Mouse (Mus musculus) forelimb bud, embryonic 11.5 days (tissue): ENCODE measurements at regions not wholly inside any gene's neighbourhood (a gene's known extent, or its start where the extent isn't known, plus 50 kb on each side); places are given as distances from the start of the nearest gene placed in this dataset.
A peak's percentile ranks its signal among the peaks of the same experiment; 100 is the strongest.
"Not testable (repeated sequence)": the region's sequence is repeated elsewhere in the genome, so short reads cannot be mapped to it uniquely, and the experiment has no call there.

Experiments used
- DNase-seq: peaks from one replicate; pipeline ENCODE4 v3.0.0-alpha.2; 2012; ENCODE audit warnings: low read depth, low spot score

- no peak for DNase-seq
Measured at GRCm38 (mm10) chr1:154016516-154016915, 116.5 kb upstream of the Teddm2 start.

DNA sequence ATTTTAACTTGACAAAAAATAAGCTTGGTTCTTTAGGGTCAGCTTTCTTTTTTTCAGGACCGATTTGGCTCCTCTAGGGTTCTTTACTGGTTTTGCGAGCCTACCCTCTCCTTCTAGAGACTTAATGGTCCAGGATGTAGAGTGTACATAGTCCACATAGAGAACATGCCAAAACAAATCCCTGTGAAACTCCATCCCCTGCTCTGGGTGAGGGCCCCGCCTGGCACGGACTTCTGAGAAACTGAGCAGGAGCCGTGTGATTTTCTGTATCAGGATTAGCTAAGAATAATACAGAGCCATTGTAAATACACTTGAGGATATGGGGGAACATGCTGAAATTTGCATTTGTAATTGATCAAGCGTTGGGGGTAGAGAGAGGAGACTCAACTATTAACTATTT lies 118.2 kb upstream of the Teddm2 start:
- no peak for DNase-seq

DNA sequence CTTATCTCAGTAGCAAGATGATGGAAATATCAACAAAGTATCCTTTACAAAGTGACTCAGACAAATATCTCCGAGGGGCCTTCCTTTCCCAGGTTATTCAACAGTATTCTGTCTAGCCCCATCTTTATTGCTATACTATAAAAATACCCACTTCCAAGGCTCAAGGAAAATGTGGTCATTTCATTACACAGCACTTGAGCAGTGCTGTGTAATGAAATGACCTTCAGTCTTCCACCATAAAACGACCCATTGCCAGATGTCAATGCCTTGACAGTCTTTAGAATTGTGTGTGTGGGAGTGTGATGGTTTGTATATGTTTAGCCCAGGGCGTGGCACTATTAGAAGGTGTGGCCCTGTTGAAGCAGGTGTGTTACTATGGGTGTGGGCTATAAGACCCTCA lies 124.3 kb upstream of the Teddm2 start:
- no peak for DNase-seq

DNA sequence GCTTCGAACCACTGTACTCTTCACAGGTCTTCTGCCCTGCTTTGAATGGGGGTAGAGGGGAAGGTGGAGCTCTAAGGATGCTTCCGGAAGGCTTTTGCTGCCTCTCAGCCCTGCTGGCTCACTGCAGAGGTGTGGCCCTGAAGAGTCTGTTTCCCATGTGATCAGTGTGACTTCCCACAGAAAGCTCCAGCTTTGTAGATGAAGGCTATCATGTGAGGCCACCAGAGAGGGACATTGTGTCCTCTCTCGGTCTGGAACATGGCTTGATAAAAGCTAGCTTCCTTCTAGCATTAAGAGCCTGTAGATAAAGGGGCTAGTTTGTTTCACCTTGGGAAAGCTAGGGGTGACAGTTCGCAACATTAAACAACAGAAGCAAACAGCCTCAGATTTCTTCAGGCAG lies 127.3 kb upstream of the Teddm2 start:
- DNase-seq = no peak

DNA sequence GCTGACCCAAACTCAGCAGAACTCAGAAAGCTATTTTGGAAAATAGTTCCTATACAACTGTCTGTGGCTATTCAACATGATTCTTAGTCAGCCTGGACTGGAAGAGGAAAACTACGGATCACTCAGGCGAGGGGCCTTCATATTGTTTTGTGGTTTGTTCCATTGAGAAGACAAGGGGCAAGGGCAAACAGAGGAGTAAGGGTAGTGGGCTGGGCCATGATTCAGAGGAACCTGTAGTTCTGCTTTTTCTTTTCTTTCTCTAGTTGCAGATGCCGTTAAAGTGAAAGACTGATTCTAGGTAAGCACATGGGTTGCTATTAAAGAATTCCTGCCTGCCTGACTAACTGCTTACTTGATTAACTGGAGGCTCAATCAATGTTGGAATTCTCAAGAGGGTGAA lies 129.8 kb upstream of the Teddm2 start:
- no peak for DNase-seq

- DNase-seq = peak; percentile 46
Measured at GRCm38 (mm10) chr1:154032669-154033099, 132.7 kb upstream of the Teddm2 start.

GRCm38 (mm10) chr1:154033958-154034606 lies 134.1 kb upstream of the Teddm2 start:
- DNase-seq = no peak

- no peak for DNase-seq
Measured at GRCm38 (mm10) chr1:154036729-154037270, 136.8 kb upstream of the Teddm2 start.

DNA sequence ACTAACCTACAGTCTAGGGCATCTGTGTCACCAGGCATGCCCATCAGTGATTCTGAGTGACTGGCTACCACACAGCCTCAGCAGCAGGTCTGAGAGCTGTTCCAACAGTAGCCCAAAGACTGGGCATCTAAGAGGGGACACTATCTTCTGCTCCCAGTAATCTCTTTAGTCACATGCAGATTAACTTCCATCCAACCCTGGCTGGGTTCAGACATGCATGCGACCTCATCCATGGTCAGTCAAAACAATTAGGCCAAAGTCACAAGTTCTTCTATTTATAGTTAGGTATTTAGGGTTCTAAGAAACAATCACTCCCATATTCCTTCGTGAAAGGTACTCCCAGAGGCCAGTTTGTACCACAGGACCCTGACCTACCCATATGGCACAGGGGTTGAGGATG lies 138.2 kb upstream of the Teddm2 start:
- no peak for DNase-seq

DNA sequence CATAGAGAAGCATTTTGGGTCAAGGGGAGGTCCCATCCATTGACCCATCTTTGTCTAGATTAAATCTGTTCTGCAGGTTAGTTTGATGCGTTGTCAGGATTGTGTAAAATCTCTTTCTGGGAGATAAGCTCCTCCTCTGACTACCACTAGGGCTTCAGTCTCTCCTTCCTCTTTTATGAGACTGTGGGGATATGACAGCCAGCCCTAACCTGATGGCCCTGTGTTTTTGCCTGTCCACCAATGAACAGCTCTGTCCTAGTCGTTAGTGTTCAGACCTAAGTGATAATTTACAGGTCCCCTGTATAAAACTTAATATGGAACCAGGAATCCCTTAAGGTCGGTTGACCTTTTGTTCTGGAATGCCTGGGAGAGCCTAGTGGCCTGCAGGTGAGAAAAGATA lies 140.9 kb upstream of the Teddm2 start:
- DNase-seq = no peak

DNA sequence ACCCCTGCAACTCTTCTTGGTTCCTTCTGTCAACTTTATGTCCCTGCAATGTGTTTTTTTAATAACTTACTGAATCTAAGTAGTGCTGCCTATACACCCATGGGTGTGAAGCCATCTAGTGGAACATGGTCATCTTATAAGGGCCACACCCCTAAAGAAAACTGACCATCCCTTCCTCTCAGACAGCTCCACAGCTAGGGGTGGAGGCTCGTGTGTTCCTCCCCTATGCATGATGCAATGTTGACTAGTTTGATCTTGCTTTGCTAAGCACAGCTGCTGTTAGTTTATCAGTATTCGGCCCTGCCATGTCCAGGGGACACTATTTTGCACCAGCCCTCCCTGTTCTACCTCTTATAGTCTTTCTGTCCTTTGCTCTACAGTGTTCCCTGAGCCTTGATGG lies 142.9 kb upstream of the Teddm2 start:
- DNase-seq = no peak

- no peak for DNase-seq
Measured at GRCm38 (mm10) chr1:154044712-154045111, 144.7 kb upstream of the Teddm2 start.

- DNase-seq = no peak
Measured at GRCm38 (mm10) chr1:154045951-154046350, 145.9 kb upstream of the Teddm2 start.

DNA sequence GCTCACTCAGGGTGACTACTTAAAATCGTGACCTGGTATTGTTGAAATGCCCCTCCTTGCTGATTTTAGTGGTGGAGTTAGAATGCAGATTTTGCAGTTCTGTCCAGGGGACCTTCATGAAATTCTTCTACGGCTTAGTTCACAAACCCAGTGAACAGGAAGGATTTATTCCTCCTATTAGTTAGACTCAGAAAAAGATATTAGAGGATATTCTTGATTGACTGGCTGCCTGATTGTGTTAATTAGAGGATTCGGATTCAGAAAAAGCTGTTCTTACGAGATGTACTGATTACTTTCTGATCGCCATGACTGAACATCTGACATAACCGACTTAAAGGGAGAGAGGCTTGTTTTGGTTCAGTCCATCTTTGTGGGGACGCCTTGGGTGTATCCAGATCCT lies 147.3 kb upstream of the Zfp648 start:
- DNase-seq = no peak

DNA sequence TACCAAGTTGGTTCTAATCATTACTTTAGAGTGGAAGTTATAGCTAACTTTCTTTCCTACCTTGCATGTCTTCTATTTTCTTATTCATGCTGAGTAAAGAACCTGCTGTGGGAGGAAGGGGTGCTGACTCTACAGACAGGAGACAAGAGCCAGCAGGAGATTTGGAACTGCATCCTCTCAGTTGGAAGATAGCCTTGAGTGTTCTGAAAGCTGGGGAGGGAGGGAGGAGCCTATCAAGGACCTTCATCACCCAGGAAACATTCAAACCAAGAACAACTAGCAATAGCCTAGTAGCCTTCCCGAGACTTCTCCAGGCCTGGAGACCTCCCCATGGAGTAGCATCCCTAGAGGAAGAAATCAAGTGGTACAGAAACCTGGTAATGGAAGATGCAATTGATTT lies 146.1 kb upstream of the Zfp648 start:
- no peak for DNase-seq

DNA sequence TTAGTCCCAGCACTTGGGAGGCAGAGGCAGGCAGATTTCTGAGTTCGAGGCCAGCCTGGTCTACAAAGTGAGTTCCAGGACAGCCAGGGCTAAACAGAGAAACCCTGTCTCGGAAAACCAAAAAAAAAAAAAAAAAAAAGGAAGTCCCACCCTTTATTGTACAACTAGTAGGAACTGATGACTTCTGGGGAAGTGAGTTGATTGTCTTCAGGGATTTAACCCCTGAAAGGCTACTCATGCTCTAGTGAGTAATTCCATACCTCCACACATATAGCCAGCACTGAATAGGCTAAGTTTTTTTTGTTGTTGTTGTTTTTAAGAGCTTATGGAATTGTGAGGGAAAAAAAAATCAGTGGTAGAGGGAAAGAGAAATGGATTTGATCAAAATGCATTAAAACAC lies 139.6 kb upstream of the Zfp648 start:
- DNase-seq = not testable (repeated sequence)

GRCm38 (mm10) chr1:154061851-154062250 lies 139.1 kb upstream of the Zfp648 start:
- DNase-seq = no peak

GRCm38 (mm10) chr1:154062666-154063065 lies 138.3 kb upstream of the Zfp648 start:
- DNase-seq = no peak

GRCm38 (mm10) chr1:154064633-154065032 lies 136.4 kb upstream of the Zfp648 start:
- no peak for DNase-seq

GRCm38 (mm10) chr1:154065336-154066329 lies 135.4 kb upstream of the Zfp648 start:
- DNase-seq = no peak

GRCm38 (mm10) chr1:154067856-154068255 lies 133.1 kb upstream of the Zfp648 start:
- DNase-seq = no peak

- DNase-seq = no peak
Measured at GRCm38 (mm10) chr1:154074270-154074669, 126.7 kb upstream of the Zfp648 start.
